ENCODE assay signal across 7 mouse cellular contexts in the genomic region with DNA sequence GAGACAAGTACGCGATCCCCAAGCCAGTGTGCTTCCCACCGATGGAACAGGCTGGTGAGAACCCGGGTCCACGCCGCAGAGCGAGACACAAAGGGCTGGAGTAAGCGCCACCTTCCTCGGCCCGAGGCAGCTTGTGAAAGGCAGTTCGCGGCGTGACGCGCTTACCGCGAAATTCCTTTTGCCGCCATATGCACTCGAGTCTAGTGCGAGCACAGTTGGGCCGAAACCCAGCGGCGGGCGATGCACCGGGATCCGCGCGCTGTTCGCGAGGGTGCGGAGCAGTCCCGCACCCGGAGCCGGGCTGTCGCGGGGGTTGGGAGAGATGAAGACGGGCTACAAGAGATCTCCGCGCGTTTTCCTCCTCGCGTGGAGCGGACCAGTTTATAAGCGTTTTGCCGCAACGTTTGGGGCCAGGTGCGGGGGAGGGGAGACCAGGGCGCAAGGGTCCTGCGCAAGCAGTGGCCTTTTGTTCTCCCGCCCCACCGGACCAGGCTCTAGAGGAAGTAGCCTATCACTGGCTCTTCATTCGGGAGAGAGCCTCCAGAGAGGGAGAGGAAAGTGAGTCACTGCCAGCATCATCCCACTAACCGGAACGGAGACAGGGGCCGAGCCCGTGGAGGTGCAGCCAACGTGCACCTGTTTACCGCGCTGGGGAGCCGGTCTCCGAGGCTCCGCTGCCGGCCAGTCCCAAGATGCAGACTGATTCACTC. TPM values are rescaled to one million over a fixed set of nuclear protein-coding genes. Genes with fewer than 3 reads are reported as not detected.
A peak's percentile ranks its signal among the peaks of the same experiment; 100 is the strongest.
DNase-seq lines count a peak whose midpoint lies in the region; ATAC-seq and TF ChIP-seq lines count a peak whose summit lies in the region.

No protein-coding gene starts in this region.

- peaks cover 22% of the 10 kb centered on the region for H3K4me1 ChIP-seq in intestine, embryonic 16.5 days (ENCODE audit: control insufficient read depth, insufficient read depth, low read length)
- H3K4me1 ChIP-seq in limb, embryonic 13.5 days: peaks cover 34% of the 10 kb centered on the region
- peaks cover 39% of the 10 kb centered on the region for H3K4me1 ChIP-seq in midbrain, embryonic 13.5 days (replicated peaks)
- H3K4me1 ChIP-seq in small intestine, adult 2 months (ENCODE audit: control insufficient read depth, insufficient read depth, insufficient read length, low read length): peaks cover 2% of the 10 kb centered on the region; the same call in 1 of the 2 replicates

- ATAC-seq in intestine, embryonic 16.5 days: peak; percentile 42
- peak; percentile 38 for ATAC-seq in limb, embryonic 13.5 days (ENCODE audit: low FRiP score, low read depth)
- peak; percentile 70 for ATAC-seq in midbrain, embryonic 13.5 days

- H3K9ac ChIP-seq in intestine, embryonic 16.5 days (ENCODE audit: low read depth, low read length): peak overlapping the region; percentile 96
- peak overlapping the region; percentile 96 for H3K9ac ChIP-seq in limb, embryonic 13.5 days
- peak overlapping the region; percentile 99 for H3K9ac ChIP-seq in midbrain, embryonic 13.5 days (replicated peaks)

- H3K36me3 ChIP-seq in intestine, embryonic 16.5 days (ENCODE audit: control insufficient read depth, insufficient read depth, low read length): no peaks in the 10 kb centered on the region; the same call in 1 of the 2 replicates
- peaks cover 8% of the 10 kb centered on the region for H3K36me3 ChIP-seq in limb, embryonic 13.5 days
- peaks cover 23% of the 10 kb centered on the region for H3K36me3 ChIP-seq in midbrain, embryonic 13.5 days
- no peaks in the 10 kb centered on the region for H3K36me3 ChIP-seq in small intestine, adult 2 months (ENCODE audit: control insufficient read depth, insufficient read depth, low read length)

- peak overlapping the region; percentile 87 for H3K4me2 ChIP-seq in intestine, embryonic 16.5 days (ENCODE audit: low read depth, low read length)
- H3K4me2 ChIP-seq in limb, embryonic 13.5 days (replicated peaks): peak overlapping the region; percentile 87
- peak overlapping the region; percentile 86 for H3K4me2 ChIP-seq in midbrain, embryonic 13.5 days (replicated peaks)

- TF ChIP-seq POLR2A in small intestine, adult 2 months (IDR thresholded peaks at IDR 0.05; ENCODE audit: low read depth, low read length): no peak

- H3K9me3 ChIP-seq in intestine, embryonic 16.5 days (ENCODE audit: control insufficient read depth, low read length): no peaks in the 10 kb centered on the region
- H3K9me3 ChIP-seq in limb, embryonic 13.5 days: no peaks in the 10 kb centered on the region
- H3K9me3 ChIP-seq in midbrain, embryonic 13.5 days: 0 out of 2 replicates have a peak, but pooled peaks cover 4% of the 10 kb centered on the region

- no peak for TF ChIP-seq CTCF in small intestine, adult 2 months (IDR thresholded peaks at IDR 0.05; ENCODE audit: extremely low read depth, insufficient read length, insufficient replicate concordance, low read depth, low read length)

- under 1% methylated on average over 63 of the region's 63 CpGs for WGBS in intestine, embryonic 16.5 days
- WGBS in limb, embryonic 13.5 days: under 1% methylated on average over 63 of the region's 63 CpGs
- under 1% methylated on average over 60 of the region's 63 CpGs for WGBS in midbrain, embryonic 13.5 days
- under 1% methylated on average over 63 of the region's 63 CpGs for WGBS in small intestine, adult 2 months

- peak overlapping the region; percentile 93 for H3K27ac ChIP-seq in intestine, embryonic 16.5 days (ENCODE audit: low read length)
- peak overlapping the region; percentile 99 for H3K27ac ChIP-seq in limb, embryonic 13.5 days
- H3K27ac ChIP-seq in midbrain, embryonic 13.5 days: peak overlapping the region; percentile 100
- peak overlapping the region; percentile 78 for H3K27ac ChIP-seq in small intestine, adult 2 months (ENCODE audit: insufficient read depth, low read depth, low read length)

- peak; percentile 80 for DNase-seq in adrenal gland, adult 2 months
- DNase-seq in cerebellum, postnatal 36 days: peak; percentile 78 to 79
- DNase-seq in frontal cortex, postnatal 36 days (ENCODE audit: low spot score in 2 of 2): peak; percentile 69 to 75

- no peaks in the 10 kb centered on the region for H3K27me3 ChIP-seq in intestine, embryonic 16.5 days (replicated peaks; ENCODE audit: control insufficient read depth, insufficient read depth, low read length)
- no peaks in the 10 kb centered on the region for H3K27me3 ChIP-seq in limb, embryonic 13.5 days
- H3K27me3 ChIP-seq in midbrain, embryonic 13.5 days: no peaks in the 10 kb centered on the region
- H3K27me3 ChIP-seq in small intestine, adult 2 months (ENCODE audit: control insufficient read depth, insufficient read depth, low read length): no peaks in the 10 kb centered on the region

- H3K4me3 ChIP-seq in intestine, embryonic 16.5 days (ENCODE audit: low read length): peak overlapping the region; percentile 81
- peak overlapping the region; percentile 86 for H3K4me3 ChIP-seq in limb, embryonic 13.5 days
- peak overlapping the region; percentile 88 for H3K4me3 ChIP-seq in midbrain, embryonic 13.5 days (replicated peaks)
- H3K4me3 ChIP-seq in small intestine, adult 2 months (ENCODE audit: low read depth, low read length): peak overlapping the region; percentile 86

RNA-seq across cellular contexts. Expression of a gene that starts 1.4 kb away (rescaled TPM):
- total RNA-seq in adrenal gland, adult 2 months (2021): 10 to 100 TPM; 25.3 to 29.1 TPM
- polyA plus RNA-seq in adrenal gland, adult 2 months (2012; rRNA removed): 4.4 and 6.5 TPM in 2 replicates
- polyA plus RNA-seq in intestine, embryonic 16.5 days (2015; fragmentation: Nextera tagmentation; extraction: Ambion mirVana): 111 and 116 TPM in 2 replicates
- 94.5 and 95.9 TPM in 2 replicates for polyA plus RNA-seq in limb, embryonic 13.5 days (2015; fragmentation: Nextera tagmentation; extraction: Ambion mirVana)
- polyA plus RNA-seq in midbrain, embryonic 13.5 days (2015; fragmentation: Nextera tagmentation; extraction: Ambion mirVana): 156 and 159 TPM in 2 replicates
- 6.6 and 15.0 TPM in 2 replicates for polyA plus RNA-seq in small intestine, adult 2 months (2012; rRNA removed)

RNA-seq across cellular contexts. Expression of a gene that starts 58.3 kb away (rescaled TPM):
- total RNA-seq in adrenal gland, adult 2 months (2021): 100 to 1,000 TPM; 113 to 208 TPM
- 20.4 and 30.4 TPM in 2 replicates for polyA plus RNA-seq in adrenal gland, adult 2 months (2012; rRNA removed)
- polyA plus RNA-seq in intestine, embryonic 16.5 days (2015; fragmentation: Nextera tagmentation; extraction: Ambion mirVana): 74.2 and 78.7 TPM in 2 replicates
- polyA plus RNA-seq in limb, embryonic 13.5 days (2015; fragmentation: Nextera tagmentation; extraction: Ambion mirVana): 157 and 165 TPM in 2 replicates
- 149 and 152 TPM in 2 replicates for polyA plus RNA-seq in midbrain, embryonic 13.5 days (2015; fragmentation: Nextera tagmentation; extraction: Ambion mirVana)
- 10.3 and 13.9 TPM in 2 replicates for polyA plus RNA-seq in small intestine, adult 2 months (2012; rRNA removed)

Comparison
In these comparisons a context has a peak if more than half of its experiments do, and no peak if none do; other contexts are left out.
1. Peak in every context shown above with its lines: DNase-seq, ATAC-seq, H3K4me3 ChIP-seq and H3K27ac ChIP-seq.